Mouse (Mus musculus) kidney, adult 2 months (tissue): ENCODE data around the gene Lce1c. TPM values are rescaled to one million over a fixed set of nuclear protein-coding genes. Genes with fewer than 3 reads are reported as not detected.
A peak's percentile ranks its signal among the peaks of the same experiment; 100 is the strongest.
"Not testable (repeated sequence)": the region's sequence is repeated elsewhere in the genome, so short reads cannot be mapped to it uniquely, and the experiment has no call there.

Experiments
- DNase-seq: peaks from one replicate; pipeline ENCODE4 v3.0.0; 2021
- H3K27ac ChIP-seq: fragments of 200-500 bp; 2 replicates; pipeline ENCODE4 v1.5.1; 2012; ENCODE audit warnings: low read depth, low read length, control low read depth, inconsistent platforms; ENCODE audit not compliant: insufficient read depth
- H3K27me3 ChIP-seq: fragments of 200-500 bp; replicated peaks from 2 replicates; pipeline ENCODE4 v1.6.1; 2012; ENCODE audit warnings: mild to moderate bottlenecking, moderate library complexity, low read length, inconsistent platforms; ENCODE audit not compliant: control insufficient read depth, insufficient read depth
- H3K36me3 ChIP-seq: fragments of 200-500 bp; 2 replicates; pipeline ENCODE4 v1.6.1; 2012; ENCODE audit warnings: mild to moderate bottlenecking, moderate library complexity, low read length, inconsistent platforms; ENCODE audit not compliant: control insufficient read depth, insufficient read depth
- H3K4me1 ChIP-seq: fragments of 200-500 bp; 2 replicates; pipeline ENCODE4 v1.6.1; 2011; ENCODE audit warnings: low read length; ENCODE audit not compliant: control insufficient read depth, insufficient read depth
- H3K4me3 ChIP-seq: fragments of 200-500 bp; 2 replicates; pipeline ENCODE4 v1.5.1; 2011; ENCODE audit warnings: mild to moderate bottlenecking, low read depth, low read length, control low read depth; ENCODE audit not compliant: insufficient read depth
- CTCF ChIP-seq: fragments of 200-500 bp; conservative IDR thresholded peaks from 2 replicates; pipeline ENCODE4 v1.5.1; 2011; ENCODE audit warnings: low read depth, mild to moderate bottlenecking, control low read depth, low read length, moderate library complexity, mixed read lengths; ENCODE audit not compliant: insufficient read depth, insufficient read length
- POLR2A ChIP-seq: fragments of 200-500 bp; IDR thresholded peaks from one replicate; pipeline ENCODE4 v1.6.1; 2011; ENCODE audit warnings: low read depth, low read length, control low read depth
- WGBS: fragments of 180-500 bp; shearing (Covaris S2); methylation state at CpG from one replicate; pipeline ENCODE4 v1.1.7; 2018; 5-methylcytosine and 5-hydroxymethylcytosine counted together
- polyA plus RNA-seq: library from polyadenylated mRNA; depleted of rRNA; stranded (reverse); fragments of >200 nt; gene quantifications from 2 replicates; pipeline ENCODE4 v1.2.3, GENCODE M21; 2012; rRNA removed

Lce1c gene
- polyA plus RNA-seq, 1 experiment = not detected

DNA sequence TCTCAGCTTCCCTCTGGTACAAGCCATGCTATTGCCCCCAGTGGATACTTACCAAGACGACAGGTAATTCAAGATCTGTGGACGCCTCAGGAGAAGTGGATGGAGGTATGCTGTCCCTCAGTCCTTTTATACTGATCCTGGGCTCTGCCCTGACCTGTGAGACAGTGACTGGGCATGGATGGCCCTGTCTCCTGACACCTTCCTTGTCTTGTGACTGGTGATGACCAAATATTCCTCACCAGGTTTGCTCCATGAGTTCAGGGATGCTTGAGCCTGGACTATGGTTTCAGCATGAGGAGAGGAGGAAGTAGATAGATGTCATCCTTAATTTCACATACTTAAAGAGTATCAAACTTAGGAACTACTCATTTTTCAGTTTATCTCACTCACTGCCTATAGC lies 8.1 kb downstream of the Lce1c start, which contains the start of gene Lce1d:
Lce1d (minus strand) TSS at position 101 of the 400 bp plus-strand sequence.
- Histone ChIP-seq H3K4me3 (no peak within 1 kb of the TSS), H3K4me1 (no peaks in the 10 kb centered on the region), H3K27ac (no peak within 1 kb of the TSS), H3K27me3 (no peaks in the 10 kb centered on the region), H3K36me3 (no peaks in the 10 kb centered on the region)
- TF ChIP-seq CTCF = no peak
- no peak for TF ChIP-seq POLR2A
- WGBS = 65% methylated on average over 2 of the region's 2 CpGs
- no peak for DNase-seq

DNA sequence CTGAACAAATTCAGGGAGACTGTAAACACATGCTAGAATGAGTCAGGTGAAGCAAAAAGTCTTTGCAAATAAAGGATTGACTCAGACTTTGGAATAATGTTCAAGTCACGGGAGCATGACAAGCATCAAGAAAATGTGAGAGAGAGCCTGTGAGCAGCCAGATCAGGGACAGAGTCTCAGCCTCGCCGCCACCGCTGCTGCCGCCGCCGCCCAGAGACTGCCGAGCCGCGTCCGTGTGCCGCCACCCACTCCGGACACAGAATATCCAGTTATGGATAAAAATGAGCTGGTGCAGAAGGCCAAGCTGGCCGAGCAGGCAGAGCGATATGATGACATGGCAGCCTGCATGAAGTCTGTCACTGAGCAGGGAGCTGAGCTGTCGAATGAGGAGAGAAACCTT lies 10.1 kb downstream of the Lce1c start:
- not testable (repeated sequence) for H3K27ac ChIP-seq, H3K4me3 ChIP-seq, H3K4me1 ChIP-seq, H3K27me3 ChIP-seq, H3K36me3 ChIP-seq
- WGBS = 78% methylated on average over 16 of the region's 16 CpGs
- DNase-seq = peak; percentile 15

DNA sequence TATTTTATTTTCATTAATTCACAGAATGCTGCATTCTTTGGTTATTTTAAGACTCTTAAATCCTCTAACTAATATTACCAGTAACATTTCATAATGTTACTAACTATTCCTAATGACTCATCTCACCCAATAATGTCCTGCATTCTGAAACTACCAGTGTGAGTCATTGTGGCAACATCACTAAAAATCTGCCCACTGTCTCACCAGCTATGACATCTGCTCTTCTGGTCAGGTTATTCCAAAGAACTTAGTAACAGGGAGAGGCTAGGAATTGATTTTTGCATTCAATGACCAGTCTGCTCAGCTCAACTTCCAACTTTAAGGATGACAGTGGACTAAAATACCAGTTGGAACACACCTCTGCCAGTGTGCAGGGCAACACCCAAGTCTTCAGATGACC lies 12.6 kb downstream of the Lce1c start:
- Histone ChIP-seq H3K4me1 (no peaks in the 10 kb centered on the region), H3K4me3 (no peak overlapping the region), H3K27me3 (no peaks in the 10 kb centered on the region), H3K27ac (no peak overlapping the region), H3K36me3 (no peaks in the 10 kb centered on the region)
- TF ChIP-seq CTCF = no peak
- no peak for TF ChIP-seq POLR2A
- no peak for DNase-seq

DNA sequence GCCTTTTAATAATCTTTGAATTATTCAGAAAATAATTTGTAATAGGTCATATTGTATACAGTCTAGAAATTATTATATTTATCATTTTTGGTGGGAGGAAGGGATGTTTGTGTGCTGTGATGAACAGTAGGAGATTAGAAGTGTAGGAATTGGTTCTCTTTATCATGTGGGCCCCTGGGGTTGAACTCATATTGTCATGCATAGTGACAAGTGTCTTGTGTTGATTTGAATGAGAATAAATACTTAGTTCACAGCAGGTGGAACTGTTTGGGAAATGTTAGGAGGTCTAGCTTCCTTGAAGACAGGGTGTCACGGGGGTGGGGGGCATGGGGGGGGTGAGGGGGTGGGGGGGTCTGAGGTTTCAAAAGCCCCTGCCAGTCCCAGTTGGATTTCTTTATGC lies 15.6 kb downstream of the Lce1c start:
- WGBS = 18% methylated on average over 1 of the region's 1 CpGs
- TF ChIP-seq POLR2A = no peak
- no peak for TF ChIP-seq CTCF

DNA sequence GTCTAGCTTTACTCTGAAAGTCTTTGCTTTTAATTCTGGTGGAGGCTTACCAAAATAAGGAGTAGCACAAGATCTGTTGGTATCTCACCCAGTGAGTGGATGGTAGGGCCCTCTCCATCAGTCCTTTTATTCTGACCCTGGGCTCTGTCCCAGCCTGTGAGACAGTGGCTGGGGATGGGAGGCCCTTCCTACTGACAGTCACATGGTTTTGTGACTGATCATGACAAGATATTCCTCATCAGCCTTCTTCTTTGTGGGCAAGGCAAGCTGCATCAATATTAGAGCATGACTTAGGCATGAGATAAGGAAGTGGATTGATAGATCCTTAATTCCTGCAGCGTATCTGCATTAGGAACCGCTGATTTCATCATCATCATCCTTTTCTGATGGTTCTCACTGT lies 29.9 kb downstream of the Lce1c start, which contains the start of gene Lce1e:
Lce1e (minus strand) TSS at position 101 of the 400 bp plus-strand sequence.
- 80% methylated on average over 2 of the region's 2 CpGs for WGBS
- Histone ChIP-seq H3K36me3 (no peaks in the 10 kb centered on the region), H3K27me3 (no peaks in the 10 kb centered on the region)

More for the DNA sequence above, 15.6 kb downstream of the Lce1c start:
- no peaks in the 10 kb centered on the region for H3K27me3 ChIP-seq
- no peaks in the 10 kb centered on the region for H3K4me1 ChIP-seq
- no peaks in the 10 kb centered on the region for H3K36me3 ChIP-seq
- H3K4me3 ChIP-seq = no peak overlapping the region
- H3K27ac ChIP-seq = no peak overlapping the region
- DNase-seq = no peak

DNA sequence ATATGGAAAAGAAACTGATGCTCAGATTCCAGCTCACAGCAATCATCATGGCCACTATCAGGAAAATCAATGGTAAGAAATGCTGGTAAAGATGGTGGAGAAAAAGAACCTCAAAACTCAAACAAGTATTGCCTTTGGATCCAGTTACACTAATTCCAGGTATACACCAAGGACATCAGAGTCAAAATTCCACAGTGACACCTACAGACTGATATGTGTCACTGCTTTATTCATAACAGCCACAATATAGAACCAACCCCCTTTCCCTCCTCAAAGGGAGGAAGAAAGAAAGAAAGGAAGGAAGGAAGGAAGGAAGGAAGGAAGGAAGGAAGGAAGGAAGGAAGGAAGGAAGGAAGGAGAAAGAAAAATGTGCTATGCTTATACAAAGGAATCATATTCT lies 36.1 kb downstream of the Lce1c start:
- Histone ChIP-seq H3K36me3 (no peaks in the 10 kb centered on the region), H3K4me3 (no peak overlapping the region), H3K27ac (no peak overlapping the region), H3K4me1 (no peaks in the 10 kb centered on the region), H3K27me3 (no peaks in the 10 kb centered on the region)
- TF ChIP-seq POLR2A (no peak), CTCF (no peak)
- peak; percentile 0 for DNase-seq

More for the DNA sequence above, 29.9 kb downstream of the Lce1c start, which contains the start of gene Lce1e:
- TF ChIP-seq POLR2A (no peak), CTCF (no peak)
- H3K4me3 ChIP-seq = no peak within 1 kb of the TSS
- no peak for DNase-seq
- no peak within 1 kb of the TSS for H3K27ac ChIP-seq
- no peaks in the 10 kb centered on the region for H3K4me1 ChIP-seq

DNA sequence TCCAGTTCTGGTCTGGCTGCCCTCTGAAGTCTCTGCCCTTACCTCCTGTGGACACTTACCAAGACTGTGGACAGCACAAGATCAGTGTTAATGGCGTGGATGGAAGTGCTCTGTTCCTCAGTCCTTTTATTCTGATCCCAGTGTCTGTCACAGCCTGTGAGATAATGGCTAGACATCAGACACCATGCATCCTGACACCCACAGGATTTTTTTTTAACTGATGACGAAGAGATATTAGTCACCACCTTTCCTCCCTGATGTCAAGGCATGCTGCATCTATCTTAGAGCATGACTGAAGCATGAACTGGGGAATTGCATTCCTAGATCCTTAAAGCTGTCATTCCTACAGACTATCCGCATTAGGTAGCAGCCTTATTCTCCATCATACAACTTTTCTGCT lies 41.2 kb downstream of the Lce1c start, which contains the start of gene Lce1f:
Lce1f (minus strand) TSS at position 101 of the 400 bp plus-strand sequence.
- TF ChIP-seq CTCF = no peak
- no peak for TF ChIP-seq POLR2A
- Histone ChIP-seq H3K36me3 (no peaks in the 10 kb centered on the region), H3K4me3 (no peak within 1 kb of the TSS), H3K27ac (no peak within 1 kb of the TSS), H3K27me3 (no peaks in the 10 kb centered on the region), H3K4me1 (no peaks in the 10 kb centered on the region)
- DNase-seq = no peak
- 73% methylated on average over 3 of the region's 3 CpGs for WGBS

DNA sequence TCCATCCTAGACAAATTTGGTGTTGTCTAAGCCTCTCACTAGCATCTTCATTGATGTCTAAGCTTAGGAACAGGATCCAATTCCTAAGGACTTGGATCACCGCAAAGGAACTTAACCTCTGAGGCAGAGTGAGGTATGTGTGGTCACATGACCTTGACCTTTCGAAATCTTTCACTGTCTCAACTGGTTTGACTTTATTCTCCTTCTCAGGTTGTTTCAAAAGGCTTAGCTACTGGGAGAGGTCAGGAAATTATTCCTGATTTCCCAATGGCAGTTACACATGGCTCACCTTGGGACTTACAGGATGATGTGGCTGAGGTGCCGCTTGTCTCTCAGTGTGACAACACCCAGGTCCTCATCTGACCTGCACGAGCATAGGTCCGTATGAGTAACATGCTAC lies 43.6 kb downstream of the Lce1c start:
- TF ChIP-seq POLR2A (no peak), CTCF (no peak)
- Histone ChIP-seq H3K4me3 (no peak overlapping the region), H3K36me3 (no peaks in the 10 kb centered on the region), H3K27ac (no peak overlapping the region), H3K27me3 (no peaks in the 10 kb centered on the region), H3K4me1 (no peaks in the 10 kb centered on the region)
- DNase-seq = no peak
- 70% methylated on average over 5 of the region's 5 CpGs for WGBS

Other genes with a start within 250 kb of the Lce1c start
- 4.2 and 7.0 TPM in 2 replicates for gene Gm9774, start 249.8 kb upstream of the Lce1c start, polyA plus RNA-seq
- gene Sprr2k, start 246.7 kb upstream of the Lce1c start, polyA plus RNA-seq = not detected in 2 replicates
- gene Sprr1b, start 240.5 kb upstream of the Lce1c start, polyA plus RNA-seq = not detected in 2 replicates
- gene Sprr3, start 220.5 kb upstream of the Lce1c start, polyA plus RNA-seq = not detected in 2 replicates
- gene Sprr1a, start 193.4 kb upstream of the Lce1c start, polyA plus RNA-seq = 32.6 and 48.8 TPM in 2 replicates
- not detected in 2 replicates for gene Sprr4, start 178.8 kb upstream of the Lce1c start, polyA plus RNA-seq
- not detected in 2 replicates for gene 2310046K23Rik, start 144.7 kb upstream of the Lce1c start, polyA plus RNA-seq
- 0.08 and 0.14 TPM in 2 replicates for gene Ivl, start 105.5 kb upstream of the Lce1c start, polyA plus RNA-seq
- gene Smcp, start 90.2 kb upstream of the Lce1c start, polyA plus RNA-seq = 3.3 and 3.5 TPM in 2 replicates
- not detected in 2 replicates for gene 2210017I01Rik, start 71.8 kb upstream of the Lce1c start, polyA plus RNA-seq
- gene Lce6a, start 57.6 kb upstream of the Lce1c start, polyA plus RNA-seq = not detected in 2 replicates
- gene Lce1a1, start 30.9 kb upstream of the Lce1c start, polyA plus RNA-seq = not detected in 2 replicates
- gene Lce1b, start 22.3 kb upstream of the Lce1c start, polyA plus RNA-seq = not detected in 2 replicates
- not detected in 2 replicates for gene Lce1a2, start 8.9 kb upstream of the Lce1c start, polyA plus RNA-seq
- gene Lce1d, start 8.0 kb downstream of the Lce1c start, polyA plus RNA-seq = not detected in 2 replicates
- not detected in 2 replicates for gene Lce1e, start 29.8 kb downstream of the Lce1c start, polyA plus RNA-seq
- not detected in 2 replicates for gene Lce1f, start 41.1 kb downstream of the Lce1c start, polyA plus RNA-seq
- gene Gm38119, start 59.8 kb downstream of the Lce1c start, polyA plus RNA-seq = not detected in 2 replicates
- gene Lce1g, start 73.1 kb downstream of the Lce1c start, polyA plus RNA-seq = not detected in 2 replicates
- gene Lce1h, start 85.8 kb downstream of the Lce1c start, polyA plus RNA-seq = not detected in 2 replicates
- gene Lce1i, start 99.7 kb downstream of the Lce1c start, polyA plus RNA-seq = not detected in 2 replicates
- gene Lce1j, start 111.3 kb downstream of the Lce1c start, polyA plus RNA-seq = not detected in 2 replicates
- gene Lce1k, start 128.6 kb downstream of the Lce1c start, polyA plus RNA-seq = not detected in 2 replicates
- gene Kprp, start 148.0 kb downstream of the Lce1c start, polyA plus RNA-seq = not detected in 2 replicates
- not detected in 2 replicates for gene Lce1l, start 172.0 kb downstream of the Lce1c start, polyA plus RNA-seq
- gene 2310050C09Rik, start 191.0 kb downstream of the Lce1c start, polyA plus RNA-seq = not detected in 2 replicates
- not detected in 2 replicates for gene Lce3a, start 247.0 kb downstream of the Lce1c start, polyA plus RNA-seq